Mouse (Mus musculus) cerebellum, adult 9-10 months (tissue): ENCODE data around the gene Rab5c.

Experiments used
- DNase-seq: peaks from one replicate; pipeline ENCODE4 v3.0.0; 2022

Gene Rab5c

GRCm38 (mm10) chr11:100693154-100693553, 44.9 kb downstream of the Rab5c start:
- DNase-seq, result no peak

GRCm38 (mm10) chr11:100692164-100692616, 45.8 kb downstream of the Rab5c start, which contains the start of gene Zfp385c:
Zfp385c (minus strand) TSS chr11:100692455.
- DNase-seq, result no peak

- no peak for DNase-seq
Measured at GRCm38 (mm10) chr11:100690389-100690788, 47.6 kb downstream of the Rab5c start.

GRCm38 (mm10) chr11:100688443-100688842, 49.6 kb downstream of the Rab5c start:
- DNase-seq, result no peak

- no peak for DNase-seq
Measured at GRCm38 (mm10) chr11:100687265-100687664, 50.8 kb downstream of the Rab5c start.

- no peak for DNase-seq
Measured at GRCm38 (mm10) chr11:100685371-100685770, 52.6 kb downstream of the Rab5c start.

- no peak for DNase-seq
Measured at GRCm38 (mm10) chr11:100684084-100684483, 53.9 kb downstream of the Rab5c start.

- no peak for DNase-seq
Measured at GRCm38 (mm10) chr11:100682526-100682925, 55.5 kb downstream of the Rab5c start.

- DNase-seq, result no peak
Measured at GRCm38 (mm10) chr11:100681826-100682225, 56.2 kb downstream of the Rab5c start.

GRCm38 (mm10) chr11:100677810-100678209, 60.2 kb downstream of the Rab5c start:
- no peak for DNase-seq

GRCm38 (mm10) chr11:100673169-100673568, 64.8 kb downstream of the Rab5c start:
- no peak for DNase-seq

GRCm38 (mm10) chr11:100671956-100672355, 66.1 kb downstream of the Rab5c start:
- no peak for DNase-seq

GRCm38 (mm10) chr11:100671049-100671448, 67.0 kb downstream of the Rab5c start:
- DNase-seq, result no peak
